Mouse (Mus musculus): ENCODE data around the gene Mon1b.
A peak's percentile ranks its signal among the peaks of the same experiment; 100 is the strongest.

The Mon1b gene

GRCm38 (mm10) chr8:113634670-113635591 lies at the start of gene Mon1b:
Mon1b (plus strand) TSS chr8:113635587.
- DNase-seq, result peak; percentile 99

DNA sequence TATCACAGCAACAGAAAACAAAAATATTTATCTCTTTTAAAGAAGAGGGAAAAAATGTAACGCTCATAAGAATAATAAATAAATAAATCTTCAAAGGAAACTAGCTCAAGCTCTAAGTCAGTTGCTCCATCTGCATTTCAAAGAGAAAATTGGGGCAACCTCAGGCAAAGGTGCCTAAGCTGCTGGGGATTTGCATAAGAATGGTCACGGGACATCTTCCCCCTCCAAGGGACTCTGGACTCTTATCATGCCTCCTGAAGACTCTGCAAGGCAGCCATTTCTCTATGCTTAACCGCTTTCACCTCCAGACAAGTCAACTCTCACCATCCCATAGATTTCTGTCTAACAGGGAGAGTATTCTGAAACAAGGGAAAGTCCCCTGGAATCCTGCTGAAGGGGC lies 37.0 kb upstream of the Mon1b start:
- DNase-seq, result no peak

GRCm38 (mm10) chr8:113632634-113633033 lies 2.8 kb upstream of the Mon1b start:
- DNase-seq, result no peak

GRCm38 (mm10) chr8:113634161-113634560 lies 1.2 kb upstream of the Mon1b start:
- no peak for DNase-seq

GRCm38 (mm10) chr8:113635592-113636279 lies 349 bp downstream of the Mon1b start:
- no peak for DNase-seq

DNA sequence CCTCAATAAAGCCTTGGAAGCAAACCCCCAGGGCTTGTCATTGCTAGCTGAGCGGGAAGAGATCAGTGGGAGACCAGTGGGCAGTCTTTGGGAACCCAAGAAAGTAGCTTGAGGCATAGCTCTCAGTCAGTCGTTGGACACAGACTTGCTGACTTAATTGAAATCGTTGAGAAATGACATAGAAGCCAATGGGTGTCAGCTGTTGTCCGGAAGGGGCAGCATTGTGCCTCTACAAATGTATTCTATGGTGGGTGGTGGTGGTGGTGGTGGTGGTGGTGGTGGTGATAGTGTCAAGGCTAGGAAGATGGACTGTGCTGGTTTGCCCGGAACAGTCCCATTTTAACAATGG lies 867 bp downstream of the Mon1b start:
- no peak for DNase-seq

DNA sequence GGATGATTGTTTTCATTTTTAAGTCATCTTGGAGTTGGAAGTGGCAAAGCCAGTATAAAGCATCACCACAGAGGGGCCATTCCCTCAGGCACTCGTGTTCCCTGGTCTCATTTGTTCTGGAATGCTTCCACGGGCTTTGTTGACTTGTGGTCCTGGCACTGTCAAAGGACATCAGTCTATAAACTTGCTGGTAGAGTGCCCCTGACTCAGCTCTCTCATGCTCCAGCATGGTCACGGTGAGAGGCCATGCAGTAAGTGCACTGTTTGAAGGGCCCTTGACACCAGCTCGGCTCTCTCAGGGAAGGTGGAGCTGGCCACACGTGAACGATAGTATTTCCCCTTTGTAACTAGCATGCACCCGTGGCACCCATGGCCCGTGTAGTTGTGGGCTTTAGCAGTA lies 5.0 kb downstream of the Mon1b start:
- DNase-seq, result no peak

GRCm38 (mm10) chr8:113642926-113643325 lies 7.5 kb downstream of the Mon1b start, which contains the start of gene Syce1l:
Syce1l (plus strand) TSS chr8:113643213.
- DNase-seq, result no peak

- DNase-seq, result no peak
Measured at GRCm38 (mm10) chr8:113643479-113644210, 8.3 kb downstream of the Mon1b start.

DNA sequence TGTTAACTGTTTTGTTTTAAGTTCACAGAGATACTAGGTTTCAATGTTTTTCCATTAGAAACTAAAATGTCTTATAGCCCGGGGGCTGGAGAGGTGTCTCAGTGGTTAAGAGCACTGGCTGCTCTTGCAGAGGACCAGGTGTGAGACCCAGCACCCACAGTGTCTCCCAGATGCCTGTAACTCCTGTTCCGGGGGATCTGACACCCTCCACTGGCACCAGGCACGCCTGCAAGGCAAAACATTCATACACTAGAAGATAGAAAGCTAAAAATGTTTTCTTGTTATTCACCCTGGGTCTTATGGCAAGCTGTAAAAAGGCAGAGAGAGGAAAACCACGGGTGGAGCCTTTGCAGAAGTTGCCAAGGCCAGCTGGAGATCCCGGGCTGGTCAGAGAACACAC lies 9.8 kb downstream of the Mon1b start:
- DNase-seq, result no peak

DNA sequence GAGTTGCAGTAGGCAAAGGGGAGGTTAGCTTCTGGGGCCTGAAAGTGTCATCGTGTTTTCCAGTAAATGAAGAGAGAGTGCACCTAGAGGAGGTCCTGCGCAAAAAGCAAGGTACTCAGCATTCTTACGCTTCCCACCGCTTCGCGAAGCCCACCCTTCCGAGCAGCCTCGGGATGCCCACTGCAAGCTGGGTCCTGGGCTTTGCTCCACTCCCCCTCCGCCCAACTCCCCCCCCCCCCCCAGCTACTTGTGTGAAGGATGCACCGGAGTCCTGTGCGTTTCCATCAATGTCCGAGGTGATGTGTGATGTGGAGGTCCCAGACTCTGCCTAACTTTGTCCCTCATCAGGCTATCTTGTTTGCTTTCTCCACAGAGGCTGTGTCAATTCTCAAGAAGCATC lies 17.1 kb downstream of the Mon1b start:
- DNase-seq, result no peak

DNA sequence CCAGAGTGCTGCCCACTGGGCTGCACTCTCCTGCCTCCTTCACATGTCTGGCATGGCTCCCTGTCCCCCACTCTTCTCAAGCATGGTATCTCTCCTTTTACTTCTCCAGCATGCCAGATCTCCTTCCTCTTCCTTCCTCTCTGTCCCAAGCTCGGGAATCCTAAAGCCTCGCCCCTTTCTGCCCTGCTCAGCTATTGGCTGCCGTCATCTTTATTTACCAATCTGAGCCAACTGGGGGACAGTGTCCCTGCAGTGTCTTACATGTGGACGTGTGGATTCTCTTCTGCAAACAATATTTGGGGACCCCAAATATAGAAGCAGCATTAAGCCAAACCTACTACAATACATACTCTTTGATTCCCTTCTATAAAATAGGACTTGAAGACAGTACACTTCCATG lies 17.8 kb downstream of the Mon1b start:
- DNase-seq, result no peak

DNA sequence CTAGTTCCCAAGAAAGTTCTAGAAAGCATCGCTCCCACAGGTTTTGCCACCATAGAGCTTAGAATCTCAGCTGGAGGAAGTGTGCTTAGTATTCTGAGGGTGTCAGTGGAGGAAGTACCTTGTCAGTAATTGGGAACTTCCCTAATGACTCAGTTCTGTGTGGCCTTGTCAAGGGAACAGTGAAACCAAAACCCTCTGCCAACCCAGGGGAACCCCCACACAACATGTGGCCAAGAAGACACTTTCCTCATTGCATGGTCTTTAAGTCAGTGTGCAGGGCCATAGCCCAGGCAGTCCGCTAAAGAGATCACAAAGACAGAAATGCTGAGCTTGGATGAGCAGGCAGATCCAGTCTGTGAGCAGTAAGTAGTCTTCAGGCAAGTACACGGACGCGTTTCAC lies 20.8 kb downstream of the Mon1b start:
- no peak for DNase-seq

DNA sequence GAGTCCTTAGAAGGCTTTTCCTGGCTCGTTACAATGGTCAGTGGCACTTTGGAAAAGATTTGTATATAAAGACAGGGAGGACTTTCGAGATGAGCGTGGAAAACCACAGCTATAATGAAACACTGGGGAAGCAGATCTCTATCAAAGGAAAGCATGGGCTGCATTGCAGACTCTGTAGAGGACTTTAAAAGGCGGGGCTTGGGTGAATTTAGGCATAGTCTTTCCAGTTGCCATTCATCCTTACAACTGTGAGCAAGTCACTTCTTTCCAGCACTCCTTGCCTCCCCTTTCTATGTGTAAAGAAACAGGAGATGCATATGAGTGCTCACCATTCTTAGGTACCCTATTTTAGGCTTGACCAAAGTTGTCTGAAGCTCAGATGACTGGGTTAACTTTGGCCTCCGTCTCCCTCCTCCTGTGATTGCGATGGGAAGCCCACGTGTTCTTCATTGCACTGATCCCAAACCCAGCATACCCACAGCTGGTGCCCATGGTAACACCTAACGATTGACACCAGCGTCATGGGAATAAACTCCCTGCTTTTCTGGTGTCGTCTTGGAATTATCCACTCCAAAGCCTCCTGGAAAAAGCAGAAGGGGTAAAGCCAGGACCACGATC lies 21.4 kb downstream of the Mon1b start:
- no peak for DNase-seq

DNA sequence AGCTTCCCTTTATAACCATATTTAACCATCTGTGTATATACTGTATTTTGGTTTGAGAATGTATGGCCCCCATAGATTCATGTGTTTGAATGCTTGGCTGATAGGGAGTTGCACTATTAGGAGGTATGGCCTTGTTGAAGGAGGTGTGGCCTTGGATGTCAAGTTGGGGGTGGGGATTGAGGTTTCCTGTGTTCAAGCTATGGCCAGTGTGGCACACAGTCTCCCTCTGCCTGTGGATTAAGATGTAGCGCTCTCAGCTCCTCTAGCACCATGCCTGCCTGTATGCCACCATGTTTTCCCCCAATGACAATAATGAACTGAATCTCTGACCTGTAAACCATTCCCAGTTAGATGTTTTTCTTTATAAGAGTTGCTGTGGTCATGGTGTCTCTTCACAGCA lies 24.7 kb downstream of the Mon1b start:
- DNase-seq, result no peak

- peak; percentile 61 for DNase-seq
Measured at GRCm38 (mm10) chr8:113664544-113664943, 29.2 kb downstream of the Mon1b start.

GRCm38 (mm10) chr8:113665036-113665435 lies 29.6 kb downstream of the Mon1b start:
- no peak for DNase-seq

DNA sequence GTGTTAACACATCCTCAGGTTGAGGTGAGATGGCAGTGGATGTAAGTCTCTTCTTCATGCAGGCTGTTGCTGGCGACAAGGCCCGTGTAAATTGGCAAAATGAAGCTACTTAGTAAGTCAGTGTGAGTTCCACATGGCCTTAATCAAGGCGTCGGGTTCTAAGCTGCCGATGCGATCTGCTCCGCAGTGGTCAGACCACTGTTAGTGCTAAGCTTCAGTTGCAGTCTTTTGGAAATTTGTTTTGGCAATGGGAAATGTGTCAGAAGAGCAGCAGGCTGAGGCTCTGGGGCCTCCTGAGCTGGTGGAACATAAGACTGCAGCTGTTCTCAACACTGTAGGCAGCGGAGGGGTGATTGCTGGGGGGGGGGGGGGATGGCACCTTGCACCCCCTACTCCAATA lies 30.6 kb downstream of the Mon1b start:
- DNase-seq, result no peak

DNA sequence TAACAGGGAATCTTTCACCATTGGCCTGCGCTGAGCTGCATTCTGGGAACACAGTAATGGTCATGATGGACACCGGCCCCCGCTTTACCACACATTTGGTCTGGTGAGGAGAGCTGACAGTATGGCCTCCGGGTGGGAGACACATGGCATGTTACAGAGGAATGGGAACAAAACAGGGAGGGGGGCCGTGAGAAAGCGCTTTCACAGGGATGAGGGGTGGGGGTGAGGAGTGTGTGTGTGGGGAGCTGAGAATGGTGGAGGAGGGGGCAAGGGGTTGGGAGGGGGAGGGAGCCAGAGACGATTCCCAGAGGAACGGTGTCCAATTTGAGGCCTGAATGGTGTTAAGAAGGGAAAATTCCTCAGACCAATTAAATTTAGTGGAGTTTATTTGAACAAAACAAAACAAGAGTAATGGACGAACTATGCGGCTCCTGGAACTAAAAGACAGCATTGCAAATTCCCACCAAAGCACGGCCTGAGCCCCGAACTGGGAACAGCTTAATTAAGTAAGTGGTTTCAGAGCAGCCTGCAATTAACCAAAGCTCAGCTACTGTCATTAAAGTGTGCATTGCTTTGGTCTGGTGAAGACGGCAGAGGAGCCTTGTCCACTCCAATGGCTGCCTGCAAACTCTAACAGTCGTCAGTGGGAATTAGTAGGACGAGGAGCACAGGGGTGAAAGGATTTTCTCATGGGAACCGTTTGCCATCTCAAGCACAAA lies 31.5 kb downstream of the Mon1b start:
- no peak for DNase-seq

DNA sequence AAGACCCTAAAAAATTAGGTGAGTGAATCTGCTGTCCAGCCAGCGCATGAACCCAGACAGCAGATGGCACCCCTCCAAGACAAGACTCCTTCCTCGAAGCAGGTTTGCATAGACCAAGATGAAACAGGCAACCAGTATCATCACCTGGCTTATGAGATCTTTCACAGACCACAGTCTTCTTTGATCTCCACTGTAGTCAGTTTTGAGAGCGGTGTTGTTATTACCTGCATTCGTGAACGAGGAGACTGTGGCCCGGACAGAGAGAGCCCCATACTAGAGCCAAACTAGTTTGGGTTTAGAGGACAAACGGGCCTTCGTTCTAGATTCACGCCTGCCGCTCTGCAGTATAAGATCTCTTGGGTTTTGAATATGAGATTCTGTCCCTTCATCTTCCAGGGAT lies 34.5 kb downstream of the Mon1b start:
- DNase-seq, result no peak

DNA sequence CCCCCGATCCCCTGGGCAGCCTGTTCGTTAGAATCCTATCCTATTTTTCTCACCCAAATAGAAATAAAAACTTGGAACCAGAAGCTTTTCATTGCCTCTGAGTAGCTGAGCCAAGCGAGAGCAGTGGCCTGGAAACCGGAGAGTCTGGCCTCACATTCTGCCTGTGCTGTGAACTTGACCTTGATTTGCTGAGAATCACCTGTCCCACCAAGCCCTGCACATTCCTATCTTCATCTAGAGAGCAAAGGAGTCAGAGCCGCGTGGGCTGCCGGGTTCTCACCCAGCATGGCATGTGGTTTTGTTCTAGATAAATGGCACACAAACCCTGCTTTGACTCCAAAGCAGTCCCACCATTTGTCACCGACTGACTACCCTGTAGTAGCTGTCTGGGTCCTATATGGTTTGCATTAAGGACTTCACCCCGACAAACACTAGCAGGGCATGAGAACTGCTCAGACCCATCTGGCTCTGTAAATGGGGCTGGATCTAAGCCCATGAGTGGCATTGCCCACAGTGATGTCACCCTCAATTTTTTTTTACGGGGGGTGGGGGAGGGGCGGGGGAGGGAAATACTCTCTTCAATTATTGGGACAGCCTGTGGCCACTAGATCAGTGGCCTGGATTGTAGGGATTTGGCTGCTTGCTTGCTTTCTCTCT lies 37.3 kb downstream of the Mon1b start:
- no peak for DNase-seq

- no peak for DNase-seq
Measured at GRCm38 (mm10) chr8:113673300-113673699, 37.9 kb downstream of the Mon1b start.

All from thymus, postnatal 25 days (tissue).